Mouse (Mus musculus): ENCODE measurements around the gene Abcg5.

Gene Abcg5

DNA sequence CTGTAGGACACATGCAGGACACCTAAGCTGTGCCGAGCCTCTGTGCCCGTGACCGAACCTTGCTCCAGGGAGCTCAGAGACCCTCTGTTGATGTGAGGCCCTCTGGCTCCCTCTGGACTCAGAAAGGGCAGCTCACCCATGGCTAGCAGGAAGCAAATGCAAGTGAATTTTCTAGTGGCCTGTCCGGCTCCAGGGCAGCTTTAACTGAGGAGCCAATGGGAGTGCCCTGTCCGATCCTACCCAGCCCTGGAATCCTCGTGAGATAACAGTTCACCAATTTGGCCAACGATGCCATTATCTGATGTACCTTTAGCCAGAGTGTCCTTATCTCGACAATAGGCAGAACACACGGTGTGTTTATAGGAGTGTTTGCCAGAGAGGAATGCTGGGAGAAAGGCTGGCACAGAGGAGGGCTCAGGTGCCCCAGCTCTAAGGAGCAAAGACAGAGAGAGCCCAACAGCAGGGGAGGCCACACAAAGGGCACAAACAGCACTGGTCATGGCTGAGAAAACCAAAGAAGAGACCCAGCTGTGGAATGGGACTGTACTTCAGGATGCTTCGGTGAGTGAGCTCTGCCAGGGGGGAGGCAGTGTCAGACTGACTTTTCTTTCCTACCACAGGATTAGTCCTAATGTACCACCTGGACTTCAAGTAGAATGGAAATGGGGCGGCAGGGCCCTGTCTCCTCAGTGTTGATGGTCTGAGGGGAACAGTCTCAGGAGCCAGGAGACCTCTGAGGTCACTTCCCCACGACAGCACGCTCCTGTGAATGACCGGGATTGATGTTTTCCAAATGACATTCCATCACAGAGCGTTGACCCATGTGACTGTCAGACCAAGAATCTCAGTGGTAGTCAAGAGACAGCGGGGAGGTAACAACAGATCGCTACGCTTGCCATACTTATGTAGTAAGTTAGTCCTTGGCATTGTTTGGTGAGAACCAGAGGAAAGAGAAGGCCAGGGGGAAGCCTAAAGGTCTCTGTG is at the start of gene Abcg5:
TSS of gene Abcg5 (minus strand) at position 278 of the 984 bp plus-strand sequence.
- no peak for DNase-seq (ENCODE audit: low read depth)

DNA sequence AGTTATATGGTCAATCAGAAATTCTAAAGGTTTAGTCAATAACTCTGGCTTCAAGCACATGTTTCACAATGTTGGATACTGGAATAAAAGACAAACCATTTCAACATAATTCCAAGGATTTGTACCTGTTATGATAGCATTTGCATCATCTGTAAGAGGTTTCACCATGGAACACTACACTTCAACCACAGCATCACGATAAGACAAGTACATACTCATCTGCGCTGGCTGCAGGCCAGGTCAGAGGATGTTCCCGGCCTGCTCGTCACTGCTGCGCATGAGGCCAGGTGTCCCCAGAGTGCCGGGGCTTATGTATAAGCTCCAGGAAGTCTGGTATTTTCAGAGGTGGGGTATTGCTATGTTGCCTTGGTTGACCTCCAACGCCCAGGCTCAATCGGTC is 49.8 kb upstream of the Abcg5 start:
- no peak for DNase-seq (ENCODE audit: low read depth)

DNA sequence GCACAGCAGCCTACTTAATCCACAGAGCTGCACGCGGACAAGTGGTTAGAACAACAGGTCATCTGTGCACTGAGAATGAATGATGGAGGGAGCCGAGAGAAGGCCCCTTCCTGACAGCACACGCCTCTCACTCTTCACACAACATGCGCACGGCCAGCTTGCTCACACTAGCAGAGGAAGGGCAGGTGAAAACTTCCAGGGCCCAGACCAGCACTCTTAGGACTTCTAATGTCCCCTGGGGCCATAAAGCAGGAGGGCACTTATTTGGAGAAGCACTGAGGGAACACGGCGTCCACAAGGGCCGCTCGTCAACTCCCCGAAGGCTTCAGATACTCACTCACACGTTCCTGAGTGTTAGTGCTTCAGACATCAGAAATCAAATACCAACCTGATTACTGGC is 48.5 kb upstream of the Abcg5 start:
- no peak for DNase-seq (ENCODE audit: low read depth)

DNA sequence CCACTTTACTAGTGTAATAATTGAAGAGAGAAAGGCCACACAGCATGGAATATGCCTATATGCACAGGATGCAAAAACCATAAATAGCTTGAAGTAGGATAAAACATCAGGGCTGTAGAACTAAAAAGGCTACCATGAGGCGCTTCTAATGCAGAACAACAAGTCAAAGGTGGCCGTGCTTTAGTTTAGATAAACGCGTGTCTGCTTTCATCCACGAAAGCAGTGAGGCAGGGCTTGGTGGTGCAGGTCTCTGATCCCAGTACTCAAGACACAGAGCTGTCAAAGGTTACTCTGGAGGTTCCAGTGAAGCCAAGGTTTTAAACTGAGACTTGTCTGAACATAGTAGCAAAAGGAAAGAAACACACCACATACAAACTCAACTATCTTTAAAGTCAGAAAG is 46.3 kb upstream of the Abcg5 start:
- no peak for DNase-seq (ENCODE audit: low read depth)

DNA sequence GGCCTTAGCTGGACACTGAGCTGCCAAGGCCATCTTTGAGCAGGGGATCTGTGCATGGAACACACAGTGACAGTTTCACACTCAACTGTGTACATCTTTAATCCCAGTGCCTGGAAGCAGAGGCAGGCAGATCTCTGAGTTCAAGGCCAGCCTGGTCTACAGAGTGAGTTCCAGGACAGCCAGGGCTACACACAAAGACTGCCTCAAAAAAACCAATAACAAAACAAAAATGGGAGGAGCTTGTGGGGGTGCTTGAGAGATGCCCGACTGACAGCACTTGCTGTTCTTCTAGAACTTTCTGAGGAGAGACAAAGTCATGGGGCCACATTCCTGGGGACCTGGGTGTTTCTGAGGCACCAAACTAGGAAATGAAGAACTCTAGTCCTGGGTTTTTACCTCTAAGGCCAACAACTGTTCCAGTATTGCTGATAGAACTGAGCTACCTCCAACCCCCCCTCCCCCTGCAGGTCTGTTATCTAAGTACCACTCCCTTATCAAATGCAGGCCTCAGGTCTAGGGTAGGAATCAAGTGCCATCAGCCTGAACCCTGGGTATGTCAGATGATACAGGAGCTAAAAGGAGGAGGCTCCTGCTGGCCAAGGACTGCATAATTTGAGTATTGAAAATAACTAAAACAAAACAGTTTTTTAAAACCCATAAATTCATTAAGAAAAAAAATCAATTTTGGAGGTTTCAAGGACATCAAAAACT is 45.5 kb upstream of the Abcg5 start:
- no peak for DNase-seq (ENCODE audit: low read depth)

DNA sequence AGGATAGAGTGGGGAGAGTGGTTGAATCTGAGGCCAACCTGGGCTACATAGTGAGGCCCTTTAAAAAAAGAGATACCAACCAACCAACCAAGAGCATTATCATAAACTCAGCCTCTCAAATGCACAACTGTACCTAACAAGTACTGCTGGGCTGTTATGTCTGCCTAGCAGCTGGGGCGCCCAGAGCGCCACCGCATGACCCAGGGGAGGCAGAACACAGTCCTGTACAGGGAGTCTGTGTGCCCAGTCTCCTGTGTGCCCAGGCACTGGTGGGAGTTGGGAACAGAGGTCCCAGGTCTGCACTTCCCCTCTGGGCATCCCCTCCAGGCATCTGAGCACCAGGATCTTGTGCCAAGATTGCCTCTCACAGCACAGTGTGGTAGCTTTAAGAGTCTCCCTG is 42.4 kb upstream of the Abcg5 start:
- no peak for DNase-seq (ENCODE audit: low read depth)

DNA sequence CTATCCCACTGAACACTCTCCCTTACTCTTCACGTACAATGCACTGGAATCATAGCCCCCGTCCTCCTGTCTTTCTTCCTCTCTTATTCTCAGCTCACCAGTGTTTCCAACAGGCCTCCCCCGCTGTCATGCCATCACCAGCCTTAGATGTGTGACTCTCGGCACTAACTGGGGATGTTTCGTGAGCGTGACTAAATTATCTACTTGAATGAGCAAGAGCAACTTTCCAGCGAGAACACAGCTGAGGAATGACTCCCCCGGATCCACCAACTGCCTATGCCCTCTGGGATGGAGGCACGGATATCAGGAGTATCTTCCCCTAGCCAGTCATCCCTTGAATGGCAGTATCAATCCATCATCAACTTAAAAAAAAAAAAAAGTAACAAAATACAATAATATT is 41.2 kb upstream of the Abcg5 start:
- no peak for DNase-seq (ENCODE audit: low read depth)

DNA sequence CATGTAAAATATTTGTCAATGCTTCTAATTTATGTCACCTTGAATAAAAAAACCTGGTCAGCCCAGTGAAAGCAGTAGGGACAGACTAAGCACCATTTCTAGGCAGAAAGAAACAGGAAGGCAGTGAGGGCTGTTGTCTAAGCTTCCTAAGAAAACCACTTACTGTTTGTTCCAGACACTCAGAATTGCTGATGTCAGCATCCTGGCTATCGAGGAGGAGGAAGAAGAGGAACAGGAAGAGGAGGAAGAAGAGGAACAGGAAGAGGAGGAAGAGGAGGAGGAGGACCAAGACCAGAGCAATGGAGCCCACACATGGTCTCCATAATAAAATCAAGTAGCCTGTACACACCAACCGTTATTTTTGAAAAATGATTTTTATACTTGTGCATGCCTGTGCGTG is 36.3 kb upstream of the Abcg5 start:
- DNase-seq (ENCODE audit: low read depth), result no peak

DNA sequence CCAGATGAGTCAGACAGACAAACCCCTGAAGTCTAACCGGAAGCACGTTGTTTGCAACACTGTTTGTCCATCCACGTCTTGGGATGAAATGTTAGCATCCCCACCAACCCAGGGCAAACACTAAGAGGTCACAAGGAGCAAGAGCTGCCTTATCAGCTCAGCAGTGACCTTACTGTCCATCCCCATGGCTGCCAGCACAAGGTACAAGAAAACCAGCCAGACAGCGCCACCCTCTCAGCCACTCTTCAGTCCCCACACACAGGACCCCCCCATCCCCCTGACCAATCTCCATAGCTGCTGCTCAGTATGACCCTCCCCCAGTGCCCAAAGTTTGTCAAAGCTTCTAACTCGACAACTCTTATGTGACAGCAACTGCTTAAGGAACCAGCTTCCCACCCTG is 34.6 kb upstream of the Abcg5 start:
- DNase-seq (ENCODE audit: low read depth), result no peak

DNA sequence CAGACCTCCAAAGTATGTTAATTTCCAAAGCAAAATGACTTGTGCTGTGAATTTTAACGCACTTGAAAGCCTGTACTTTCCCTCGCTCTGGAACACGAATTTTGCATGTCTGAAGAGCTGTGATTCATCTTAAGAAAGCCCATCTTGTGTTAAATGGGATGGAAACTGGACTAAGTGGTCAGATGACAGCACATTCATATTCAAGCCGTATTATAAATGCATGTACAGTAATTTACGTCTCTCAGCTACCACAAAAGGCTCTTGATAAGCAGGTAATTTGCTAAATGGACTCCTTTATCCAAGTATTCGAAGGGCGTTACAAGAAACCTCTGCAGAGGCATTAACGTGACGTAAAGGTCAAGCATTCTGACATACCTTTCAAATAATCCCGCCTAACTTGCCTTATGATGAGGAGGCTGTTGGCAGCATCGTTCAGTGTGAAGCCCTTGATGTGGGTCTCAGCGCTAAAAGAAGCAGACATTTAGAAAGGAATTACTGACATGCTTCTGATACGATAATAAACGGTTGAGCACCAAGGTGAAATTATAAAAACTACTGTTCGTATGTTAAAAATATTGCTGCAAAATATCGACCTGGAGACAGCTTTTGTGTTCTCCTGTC is 33.6 kb upstream of the Abcg5 start:
- DNase-seq (ENCODE audit: low read depth), result no peak

DNA sequence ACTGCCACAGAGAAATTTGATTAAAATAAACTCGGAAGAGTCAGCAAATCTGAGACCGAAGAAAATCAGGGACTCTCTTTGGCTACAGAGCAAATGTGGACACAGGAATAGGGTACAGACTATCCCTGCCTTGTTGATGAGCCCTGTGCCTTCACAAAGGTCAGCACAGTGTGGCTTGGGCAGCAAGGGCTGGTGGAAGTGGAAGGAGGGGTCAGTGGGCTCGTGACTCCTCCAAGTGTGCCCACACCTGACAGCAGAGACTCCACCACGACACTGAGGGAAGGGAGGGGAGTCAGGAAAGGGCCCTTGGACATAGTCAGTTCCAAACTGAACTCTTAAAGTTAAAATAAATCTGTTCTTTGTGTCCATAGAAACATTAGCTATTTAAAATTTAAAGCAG is 32.1 kb upstream of the Abcg5 start:
- DNase-seq (ENCODE audit: low read depth), result no peak

DNA sequence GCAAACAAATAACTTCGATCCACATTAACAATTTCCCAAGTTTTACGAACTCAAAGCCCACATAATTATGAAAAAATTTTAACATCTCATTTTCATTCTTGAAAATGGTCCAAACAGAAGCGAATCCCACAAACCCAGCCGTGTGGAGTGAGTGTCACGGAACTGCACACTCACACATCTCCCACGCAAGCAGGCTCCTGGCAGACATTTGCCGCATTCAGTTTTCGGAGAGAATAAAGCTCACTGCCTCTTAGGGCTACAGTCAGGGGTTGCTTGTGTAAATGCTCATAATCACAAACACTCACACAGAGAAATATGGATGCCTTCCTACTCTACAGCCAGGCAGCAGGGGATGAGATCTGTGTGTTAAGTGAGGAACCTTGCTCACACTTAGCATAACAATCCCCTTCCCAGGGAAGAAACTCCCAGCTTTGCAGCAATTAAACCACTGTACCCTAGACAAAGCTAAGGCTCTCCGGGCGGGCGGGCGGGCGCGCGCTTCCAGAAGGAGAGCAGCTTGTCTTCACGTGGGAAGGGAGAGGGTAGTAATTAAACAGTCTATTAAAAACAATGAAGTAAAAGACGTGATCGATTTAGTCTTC is 30.9 kb upstream of the Abcg5 start:
- no peak for DNase-seq (ENCODE audit: low read depth)

DNA sequence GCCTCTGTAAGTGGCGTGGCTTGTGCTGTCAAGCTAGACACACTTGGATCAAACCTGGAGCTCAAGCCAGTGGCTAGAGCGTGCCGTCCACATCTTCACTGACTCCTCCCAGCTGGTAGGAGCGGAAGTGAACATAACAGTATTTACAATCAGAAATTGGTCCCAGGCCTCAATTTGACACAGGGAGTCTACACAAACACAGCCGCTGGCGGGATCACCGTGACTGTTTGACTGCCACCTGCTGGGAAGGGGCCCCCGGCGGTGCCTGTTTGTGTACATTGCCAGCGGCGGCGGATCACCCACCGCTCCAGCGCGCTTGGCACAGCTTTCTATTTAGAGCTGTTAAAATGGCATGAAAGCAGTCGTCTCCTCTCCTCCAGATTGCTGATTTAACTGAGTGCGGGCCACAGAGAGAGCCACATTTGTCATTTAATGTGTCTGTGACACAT is 26.6 kb upstream of the Abcg5 start:
- DNase-seq (ENCODE audit: low read depth), result no peak

DNA sequence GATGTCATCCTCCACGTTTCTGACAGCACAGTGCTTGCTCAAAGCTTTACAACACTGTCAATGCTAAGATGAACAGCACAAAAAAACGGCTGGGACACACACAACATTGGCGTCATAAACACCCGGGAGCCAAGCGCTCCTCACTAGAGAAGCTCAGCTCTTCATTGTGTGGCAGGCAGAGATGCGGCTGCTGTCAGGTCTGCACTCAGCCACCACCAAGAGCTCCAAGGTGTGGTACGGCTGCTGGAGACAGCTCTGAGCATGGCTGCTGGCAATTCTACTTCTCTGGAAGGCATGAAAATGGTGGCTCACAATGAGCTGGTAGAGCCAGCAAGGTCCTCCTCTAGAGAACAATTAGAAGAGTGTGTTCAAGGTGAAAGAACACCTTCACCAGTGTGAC is 26.0 kb upstream of the Abcg5 start:
- DNase-seq (ENCODE audit: low read depth), result no peak

DNA sequence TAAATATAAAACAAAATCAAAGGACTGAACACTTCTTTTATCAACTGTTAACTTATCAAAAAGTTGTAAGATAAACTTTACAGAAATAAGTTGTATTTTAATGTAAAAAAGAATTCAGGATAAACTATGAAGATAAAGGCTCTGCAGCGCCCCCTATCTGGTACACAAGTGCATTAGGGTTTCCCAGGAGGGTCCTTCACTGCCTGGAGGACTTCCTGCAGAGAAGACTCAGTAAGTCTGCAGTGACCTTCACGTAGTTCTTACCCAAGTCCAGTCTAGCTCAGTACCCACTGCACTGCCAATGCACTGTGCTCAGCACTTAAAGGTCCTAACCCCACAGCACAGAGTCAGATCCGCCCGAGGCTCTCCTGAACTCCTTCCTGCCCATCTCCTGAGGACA is 24.6 kb upstream of the Abcg5 start:
- peak; percentile 26 for DNase-seq (ENCODE audit: low read depth)

DNA sequence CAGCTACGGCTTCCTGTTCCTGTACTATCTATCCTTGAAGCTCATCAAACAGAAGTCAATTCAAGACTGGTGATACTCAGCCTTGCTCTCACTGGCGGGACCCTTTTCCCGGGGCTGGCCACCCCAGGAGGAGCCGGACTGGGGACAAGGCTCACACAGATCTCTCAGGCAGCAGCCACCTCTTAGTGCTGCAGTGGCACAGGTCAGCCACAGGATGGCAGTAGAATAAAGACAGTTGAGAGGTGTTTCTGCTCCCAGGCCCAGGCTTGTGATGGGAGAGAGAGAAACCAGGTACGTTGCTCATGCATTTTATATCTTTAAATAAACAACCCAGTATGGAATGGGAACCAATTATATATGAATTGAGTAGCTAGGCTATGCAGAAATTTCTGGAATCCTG is 15.9 kb upstream of the Abcg5 start:
- DNase-seq (ENCODE audit: low read depth), result peak; percentile 53

DNA sequence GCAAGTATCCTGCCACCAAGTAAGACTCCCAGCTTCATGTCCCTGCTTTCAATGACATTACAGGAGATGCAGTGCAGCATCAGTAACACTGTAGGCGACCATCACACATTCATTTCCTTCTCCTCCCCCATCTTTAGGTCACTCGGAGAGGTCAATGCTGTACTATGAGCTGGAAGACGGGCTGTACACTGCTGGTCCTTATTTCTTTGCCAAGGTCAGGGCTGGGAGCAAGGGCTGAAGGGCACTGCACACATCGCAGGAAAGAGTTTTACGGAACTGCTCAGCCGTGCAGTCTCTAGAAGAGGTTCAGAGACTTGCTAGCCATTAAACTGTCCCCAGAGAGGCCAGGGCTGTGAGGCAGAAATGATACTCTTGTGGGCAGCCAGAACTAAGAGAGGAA is 13.7 kb upstream of the Abcg5 start:
- DNase-seq (ENCODE audit: low read depth), result no peak

DNA sequence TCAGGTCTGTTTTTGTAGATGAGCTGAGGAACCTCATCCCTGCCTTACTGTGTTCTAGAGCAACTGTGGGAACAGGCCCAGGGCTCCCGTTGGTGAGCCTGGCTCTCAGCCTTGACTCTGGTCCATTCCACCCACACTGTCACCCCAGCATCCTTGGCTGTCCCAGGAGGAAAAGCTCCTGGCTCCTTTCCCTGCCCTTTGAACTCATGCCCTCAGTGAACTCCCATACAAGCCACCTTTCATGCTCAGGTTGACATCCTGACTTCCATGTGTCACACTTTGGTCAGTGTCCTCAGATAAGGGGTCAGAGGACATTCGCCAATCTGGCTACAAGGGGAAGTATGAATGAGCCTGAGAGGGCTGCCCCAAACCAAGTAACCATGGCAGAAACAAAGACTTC is 10.9 kb upstream of the Abcg5 start:
- no peak for DNase-seq (ENCODE audit: low read depth)

DNA sequence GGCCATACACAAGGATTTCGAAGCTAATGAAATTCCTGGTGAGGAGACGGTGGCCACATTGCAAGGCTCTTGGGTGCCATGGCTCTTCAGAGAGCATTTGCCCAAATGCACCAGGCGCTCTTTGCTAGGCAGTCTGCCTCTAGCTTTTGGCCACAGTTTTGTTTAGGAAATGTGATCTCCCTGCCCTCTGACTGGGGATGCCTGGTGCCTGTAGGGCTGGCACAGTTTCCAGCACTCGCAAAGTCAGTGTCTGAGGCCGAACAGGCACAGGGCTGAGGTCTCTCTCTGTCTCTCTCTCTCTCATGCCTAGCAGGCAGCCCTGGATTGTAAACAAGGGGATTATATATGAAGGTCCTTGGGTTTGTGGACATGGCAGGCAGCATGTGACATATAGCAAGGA is 7.3 kb upstream of the Abcg5 start:
- DNase-seq (ENCODE audit: low read depth), result no peak

DNA sequence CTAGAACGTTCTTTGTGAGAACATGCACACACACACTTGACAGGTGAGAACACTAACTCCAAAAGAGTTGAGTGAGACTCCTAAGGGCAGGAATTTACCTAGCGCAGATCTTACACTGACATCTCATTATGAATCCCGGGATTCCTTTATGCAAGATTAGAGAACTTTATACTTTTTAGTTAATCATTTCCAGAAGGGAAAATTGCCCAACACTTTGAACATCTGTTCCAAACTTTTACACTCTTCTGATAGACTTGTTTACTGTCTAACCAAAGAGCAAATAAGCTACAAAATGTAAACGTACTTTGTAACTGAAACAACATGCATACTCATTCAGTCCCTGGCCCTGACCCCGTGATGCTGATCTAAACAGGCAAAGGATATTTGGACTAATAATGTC is 6.5 kb upstream of the Abcg5 start:
- DNase-seq (ENCODE audit: low read depth), result no peak

DNA sequence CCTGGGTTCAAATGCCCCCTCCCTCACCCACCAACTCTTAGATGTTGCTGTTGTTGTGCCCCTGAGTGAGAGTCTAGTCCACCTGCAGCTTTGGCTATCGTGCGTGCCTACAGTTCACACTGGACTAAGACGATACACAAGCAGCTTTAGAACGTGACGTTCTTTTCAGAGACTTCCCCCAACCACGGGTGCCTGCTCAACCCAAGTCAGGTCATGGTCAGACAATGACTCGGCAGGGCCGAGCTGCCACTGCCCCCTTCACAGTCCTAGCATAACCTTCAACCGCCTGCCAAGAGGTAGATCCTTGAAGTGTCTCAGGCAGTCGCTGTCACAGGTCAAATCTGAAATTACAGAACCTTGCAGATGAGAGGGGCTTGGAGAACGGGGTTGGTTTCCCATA is 6.0 kb upstream of the Abcg5 start:
- no peak for DNase-seq (ENCODE audit: low read depth)

DNA sequence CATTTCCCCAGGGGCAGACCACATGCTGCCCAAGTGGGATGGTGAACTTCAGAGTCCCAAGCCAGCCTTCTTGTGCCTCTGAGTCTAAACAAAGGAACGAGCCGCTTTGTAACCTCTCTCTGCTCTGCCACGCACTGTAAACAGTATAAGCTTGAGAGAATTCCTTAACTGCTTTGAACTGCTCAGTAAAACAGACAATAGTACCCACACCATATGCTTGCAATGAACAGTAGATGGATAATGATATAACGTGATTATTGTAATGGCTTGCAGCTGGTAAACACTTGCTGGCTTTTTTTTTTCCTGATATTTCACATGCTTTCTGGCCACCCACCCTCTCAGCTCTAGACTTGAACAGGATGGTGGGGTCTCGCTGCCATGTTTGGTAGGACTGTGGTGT is 5.2 kb upstream of the Abcg5 start:
- no peak for DNase-seq (ENCODE audit: low read depth)

DNA sequence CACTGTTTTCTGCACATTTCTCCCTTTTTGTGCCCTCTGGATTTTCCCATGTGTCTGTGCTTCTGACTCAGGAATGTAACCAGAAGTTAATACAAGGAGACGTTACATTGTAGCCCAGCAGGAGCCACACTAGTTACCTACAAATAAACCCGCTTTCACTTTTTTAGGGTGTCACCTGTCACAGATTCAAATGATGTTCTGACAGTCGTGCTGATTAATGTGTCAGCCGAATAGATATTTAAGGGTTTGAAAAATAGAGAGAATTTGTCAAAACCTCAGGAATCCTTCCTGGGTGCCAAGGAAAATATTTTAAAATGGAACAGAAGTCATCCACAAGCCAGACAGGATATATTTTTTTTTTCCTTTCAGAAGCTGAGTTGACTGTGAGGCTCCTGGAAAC is 2.5 kb upstream of the Abcg5 start:
- no peak for DNase-seq (ENCODE audit: low read depth)

All from naive thymus-derived CD4-positive, alpha-beta T cell, adult 2 months (primary cell).